Mouse (Mus musculus): ENCODE measurements around the gene Stpg3. TPM values are rescaled to one million over a fixed set of nuclear protein-coding genes. Genes with fewer than 3 reads are reported as not detected.
A peak's percentile ranks its signal among the peaks of the same experiment; 100 is the strongest.
"Not testable (repeated sequence)": the region's sequence is repeated elsewhere in the genome, so short reads cannot be mapped to it uniquely, and the experiment has no call there.

Stpg3 gene
- 0.14 TPM in 1 of 2 replicates, not detected in the other for polyA plus RNA-seq (2015; fragmentation: Nextera tagmentation; extraction: Ambion mirVana)

DNA sequence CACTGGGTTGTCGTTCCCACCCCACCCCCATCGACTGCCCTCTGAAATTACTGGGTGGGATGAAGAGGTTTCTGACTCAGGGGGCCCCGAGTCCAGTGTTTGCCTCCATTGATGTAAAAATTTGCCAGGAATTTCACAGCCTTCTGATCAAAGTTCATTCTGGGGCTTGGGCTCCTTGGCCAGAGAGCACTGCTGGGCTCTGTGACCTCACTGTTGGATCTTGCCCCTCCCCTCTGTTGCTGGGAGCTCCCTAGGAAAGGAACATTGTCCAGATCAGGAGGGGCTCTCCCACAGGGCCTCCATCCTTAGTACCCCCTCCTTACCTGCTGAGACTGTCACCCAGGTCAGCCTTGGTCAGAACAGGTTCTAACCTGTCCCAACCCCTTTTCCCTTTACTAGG, at the start of gene Stpg3:
TSS of gene Stpg3 (minus strand) at position 194 of the 400 bp plus-strand sequence.
- no peak for DNase-seq (ENCODE audit: low spot score)

DNA sequence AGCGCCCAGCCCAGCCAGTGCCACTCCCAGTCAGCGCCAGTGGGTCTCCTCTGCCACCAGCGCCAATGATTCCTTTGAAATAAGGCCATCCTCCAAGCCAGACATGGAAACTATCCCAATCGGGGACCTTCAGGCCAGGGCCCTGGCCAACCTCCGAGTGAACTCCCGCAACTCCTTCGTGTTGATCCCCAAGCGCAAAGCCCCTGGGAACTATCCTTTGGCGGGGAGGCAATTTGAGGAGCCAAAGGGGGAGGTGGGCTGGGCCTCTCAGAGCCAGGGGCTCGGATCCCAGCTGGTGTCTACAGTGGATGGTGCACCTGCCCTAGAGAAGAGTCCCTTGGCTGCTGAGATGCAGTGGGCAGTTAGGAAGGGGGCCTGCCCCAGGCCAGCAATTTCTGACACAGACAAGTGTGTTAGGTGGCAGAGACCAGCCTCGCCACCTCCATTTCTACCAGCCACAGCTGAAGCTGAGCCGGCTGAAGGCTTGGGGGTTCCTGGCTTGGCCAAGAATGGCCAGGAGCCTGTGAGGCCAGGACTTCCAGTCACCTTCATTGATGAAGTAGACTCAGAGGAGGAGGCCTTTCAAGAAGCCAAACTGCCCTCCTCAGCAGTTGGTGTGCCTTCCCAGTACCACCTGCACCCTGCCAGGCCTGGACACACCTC, 49.3 kb upstream of the Stpg3 start:
- DNase-seq (ENCODE audit: low spot score), result no peak

DNA sequence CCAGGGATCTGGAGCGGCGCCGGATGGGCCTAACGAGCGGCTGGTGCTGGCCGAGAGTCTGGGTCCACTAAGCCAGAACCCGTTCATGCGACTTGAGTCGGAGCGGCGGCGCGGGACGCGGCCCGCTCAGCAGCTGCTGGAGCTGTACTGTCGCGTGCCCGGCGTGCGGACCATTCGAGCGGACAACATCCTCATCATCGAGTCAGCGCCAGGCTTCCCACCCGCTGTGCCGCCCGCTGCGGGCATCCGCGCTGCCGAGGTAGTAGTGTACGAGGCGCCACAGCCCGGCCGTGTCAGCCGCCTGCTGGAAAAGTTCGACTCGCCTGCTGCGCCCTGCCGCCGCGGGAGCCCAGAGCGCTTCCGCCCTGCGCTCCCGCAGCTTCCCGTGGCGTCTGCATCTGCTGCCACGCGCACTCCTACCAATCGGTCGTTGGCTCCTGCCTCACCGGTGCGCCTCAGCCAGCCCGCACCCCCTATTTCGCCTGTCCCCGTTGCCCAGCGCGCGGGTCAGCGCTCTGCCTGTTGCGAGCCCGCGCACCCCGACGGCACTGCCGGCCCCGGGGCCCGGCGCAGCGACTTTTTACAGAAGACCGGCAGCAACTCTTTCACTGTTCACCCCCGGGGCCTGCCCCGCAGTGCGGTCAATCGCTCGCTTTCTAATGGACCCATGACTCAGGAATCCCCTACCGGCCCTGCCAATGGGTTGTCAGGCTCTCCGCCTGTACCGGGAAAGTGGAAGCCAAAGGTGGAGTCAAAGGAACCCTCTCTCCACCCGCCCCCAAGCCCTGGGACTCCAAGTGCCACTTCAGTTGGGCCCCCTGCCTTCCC, 48.6 kb upstream of the Stpg3 start:
- DNase-seq (ENCODE audit: low spot score), result peak; percentile 73

DNA sequence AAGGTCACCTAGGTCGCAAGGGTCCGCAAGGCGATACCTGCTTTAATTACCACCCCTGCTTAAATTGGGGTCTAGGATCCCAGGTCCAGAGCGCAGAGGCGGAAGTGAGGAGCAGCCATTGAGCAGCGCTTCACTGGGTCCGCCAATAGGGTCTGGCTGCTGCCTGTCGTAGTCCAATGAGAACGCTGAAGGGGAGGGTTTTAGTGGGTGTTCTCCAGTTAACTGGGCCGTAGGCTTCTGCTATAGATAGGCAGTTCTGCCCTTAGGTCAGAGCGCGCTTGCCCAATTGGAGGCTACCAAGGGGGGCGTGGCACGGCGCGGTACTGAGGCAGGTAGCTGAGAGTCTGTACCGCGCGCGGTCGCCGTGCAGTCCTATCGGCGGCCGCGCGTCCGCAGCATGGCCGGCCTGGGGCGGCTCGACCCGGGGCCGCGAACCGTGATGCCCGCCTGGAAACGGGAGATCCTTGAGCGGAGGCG, 47.9 kb upstream of the Stpg3 start, which contains the start of gene Tprn:
TSS of gene Tprn (plus strand) at position 328 of the 477 bp plus-strand sequence.
- peak; percentile 95 for DNase-seq (ENCODE audit: low spot score)

DNA sequence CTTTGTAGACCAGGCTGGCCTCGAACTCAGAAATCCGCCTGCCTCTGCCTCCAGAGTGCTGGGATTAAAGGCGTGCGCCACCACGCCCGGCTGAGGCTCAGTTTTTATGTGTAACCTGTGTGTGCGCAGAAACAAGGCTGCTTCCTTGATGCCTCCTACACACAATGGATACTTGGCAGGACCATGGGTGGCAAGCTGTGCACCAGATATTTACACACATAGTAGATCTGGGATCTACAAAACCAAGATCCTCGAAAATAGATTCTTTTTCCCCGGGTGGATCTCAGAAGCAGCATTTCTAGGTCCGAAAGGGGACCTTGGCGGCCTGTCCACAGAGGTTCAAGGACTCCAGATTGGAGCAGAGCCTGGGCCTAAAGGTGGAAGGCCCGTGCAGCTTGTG, 47.4 kb upstream of the Stpg3 start:
- no peak for DNase-seq (ENCODE audit: low spot score)

DNA sequence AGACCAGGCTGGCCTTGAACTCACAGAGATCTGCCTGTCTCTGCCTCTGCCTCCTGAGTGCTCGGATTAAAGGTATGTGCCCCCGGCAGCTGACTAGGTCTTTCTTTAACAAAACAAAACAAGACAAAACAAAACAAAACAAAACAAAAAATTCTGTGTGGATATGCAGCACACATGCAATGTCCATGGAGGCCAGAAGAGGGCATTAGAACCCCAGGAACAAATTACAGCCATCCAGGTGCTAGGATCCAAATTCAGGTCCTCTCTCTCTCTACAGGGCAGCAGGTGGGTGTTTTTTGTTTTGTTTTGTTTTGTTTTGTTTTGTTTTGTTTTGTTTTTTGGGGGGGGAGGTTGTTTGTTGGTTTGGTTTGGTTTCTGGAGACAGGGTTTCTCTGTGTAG, 44.5 kb upstream of the Stpg3 start:
- DNase-seq (ENCODE audit: low spot score), result no peak

DNA sequence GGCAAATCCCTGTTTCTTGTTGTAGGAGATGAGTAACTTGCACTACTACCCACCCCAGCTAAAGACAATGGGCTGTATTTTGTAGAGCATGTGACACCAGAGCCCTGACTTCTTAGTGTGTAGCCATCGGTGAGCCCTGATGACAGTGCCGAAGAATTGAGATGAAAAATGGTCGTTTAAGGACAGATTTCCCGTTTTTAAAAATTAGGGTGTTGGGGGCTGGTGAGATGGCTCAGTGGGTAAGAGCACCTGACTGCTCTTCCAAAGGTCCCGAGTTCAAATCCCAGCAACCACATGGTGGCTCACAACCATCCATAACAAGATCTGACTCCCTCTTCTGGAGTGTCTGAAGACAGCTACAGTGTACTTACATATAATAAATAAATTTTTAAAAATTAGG, 42.8 kb upstream of the Stpg3 start:
- DNase-seq (ENCODE audit: low spot score), result not testable (repeated sequence)

DNA sequence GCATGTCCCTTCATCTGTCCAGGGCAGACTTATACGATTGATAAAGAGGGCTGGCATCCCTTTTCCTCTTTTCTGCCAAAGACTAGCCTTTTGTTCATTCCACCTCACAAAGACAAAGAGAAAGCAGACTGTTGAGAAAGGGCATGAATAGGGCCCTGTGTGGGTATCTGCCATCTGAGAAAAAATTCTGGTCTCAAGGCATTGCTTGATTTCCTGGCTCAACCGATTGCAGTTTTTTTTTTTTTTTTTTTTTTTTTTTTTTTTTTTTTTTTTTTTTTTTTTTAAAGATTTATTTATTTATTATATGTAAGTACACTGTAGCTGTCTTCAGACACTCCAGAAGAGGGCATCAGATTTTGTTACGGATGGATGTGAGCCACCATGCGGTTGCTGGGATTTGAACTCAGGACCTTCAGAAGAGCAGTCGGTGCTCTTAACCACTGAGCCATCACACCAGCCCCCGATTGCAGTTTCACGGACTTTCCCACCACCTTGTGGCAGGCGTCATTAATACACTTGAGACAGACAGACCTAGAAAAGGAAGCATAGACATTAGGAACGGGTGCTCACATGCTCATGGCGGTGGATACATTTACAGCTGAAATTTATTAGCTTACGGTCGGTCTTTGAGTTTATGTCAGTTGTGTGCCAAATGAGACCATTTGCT, 42.1 kb upstream of the Stpg3 start:
- DNase-seq (ENCODE audit: low spot score), result peak; percentile 71

DNA sequence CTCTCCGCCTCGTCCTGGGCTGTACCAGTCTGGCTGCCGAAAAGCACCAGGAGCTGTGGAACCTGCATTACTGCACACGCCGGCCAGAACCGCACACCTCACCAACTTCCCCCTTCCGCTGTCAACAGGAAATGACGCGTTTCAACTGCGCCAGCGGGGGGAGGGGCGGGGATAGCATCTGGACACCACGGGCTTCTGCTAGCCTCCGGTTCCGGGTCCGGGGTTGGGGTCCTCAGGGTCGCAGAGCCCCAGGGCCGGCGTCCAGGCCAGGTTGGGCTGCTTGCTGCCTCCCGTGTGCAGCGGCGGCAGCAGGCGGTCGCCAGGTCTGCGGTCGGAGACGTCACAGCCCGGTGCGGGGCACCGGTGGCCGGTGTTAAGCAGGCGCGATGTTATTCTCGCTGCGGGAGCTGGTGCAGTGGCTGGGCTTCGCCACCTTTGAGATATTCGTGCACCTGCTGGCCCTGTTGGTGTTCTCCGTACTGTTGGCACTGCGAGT, 40.9 kb upstream of the Stpg3 start, which contains the start of gene Tmem203:
TSS of gene Tmem203 (plus strand) at position 156 of the 496 bp plus-strand sequence.
- DNase-seq (ENCODE audit: low spot score), result peak; percentile 94

DNA sequence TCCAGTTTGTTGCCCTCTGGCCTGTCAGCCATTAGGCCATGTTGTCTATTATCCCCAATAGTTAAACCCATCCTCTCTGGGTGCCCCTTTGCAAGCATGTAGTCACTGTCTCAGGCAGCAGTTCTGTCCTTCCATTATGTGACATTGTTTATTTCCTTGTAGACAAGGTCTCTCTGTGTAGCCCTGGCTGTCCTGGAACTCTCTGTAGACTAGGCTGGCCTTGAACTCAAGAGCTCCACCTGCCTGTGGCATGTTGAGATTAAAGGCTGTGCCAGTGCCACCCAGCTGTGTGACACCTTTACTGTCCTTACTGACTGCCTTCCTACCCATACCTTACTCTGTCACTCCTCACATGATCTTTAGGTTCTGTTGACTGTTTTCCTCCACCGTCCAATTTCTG, 37.9 kb upstream of the Stpg3 start:
- peak; percentile 50 for DNase-seq (ENCODE audit: low spot score)

DNA sequence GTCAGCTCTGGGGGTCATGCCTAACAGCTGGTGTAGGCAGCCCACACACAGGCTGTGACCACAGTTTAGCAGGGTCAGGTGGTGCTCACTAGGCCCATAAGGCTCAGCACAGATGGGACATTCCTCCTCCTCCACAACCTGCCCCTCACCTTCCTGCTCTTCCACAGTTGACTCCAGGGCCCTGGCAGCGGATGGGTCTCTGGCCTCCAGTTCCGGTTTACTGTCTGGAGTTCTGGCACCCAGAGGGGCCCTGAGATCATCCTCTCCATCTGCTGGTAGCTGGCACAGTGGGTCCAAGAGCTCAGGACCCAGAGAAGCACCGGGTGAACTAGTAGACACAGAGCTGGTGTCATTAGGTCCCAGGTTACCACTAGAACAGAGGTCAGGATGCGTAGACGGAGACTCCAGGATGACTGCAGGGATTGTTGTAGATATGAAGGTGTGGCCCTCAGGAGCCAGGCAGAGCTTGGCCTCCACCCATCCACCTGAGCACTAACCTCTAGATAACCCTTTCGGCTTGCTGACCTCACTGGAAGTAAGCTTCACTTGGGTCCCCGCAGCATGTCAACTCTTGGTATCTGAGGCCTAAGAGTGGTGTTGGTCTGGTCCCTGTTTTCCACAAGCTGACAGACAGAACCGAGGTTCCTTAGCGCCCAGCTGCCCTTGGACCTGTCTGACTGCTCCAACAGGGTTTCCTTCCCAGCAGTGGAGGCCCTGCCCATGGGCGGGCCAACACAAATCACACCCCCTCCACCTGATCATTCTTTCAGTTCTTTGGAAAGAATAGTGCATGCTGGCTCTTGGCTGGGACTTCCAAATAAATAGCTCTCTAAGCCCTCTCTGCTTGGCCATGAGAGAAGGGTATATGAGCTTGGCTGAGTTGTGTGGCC, 32.0 kb upstream of the Stpg3 start, which contains the start of gene AL732309.1:
TSS of gene AL732309.1 (minus strand) at position 681 of the 890 bp plus-strand sequence.
- no peak for DNase-seq (ENCODE audit: low spot score)

DNA sequence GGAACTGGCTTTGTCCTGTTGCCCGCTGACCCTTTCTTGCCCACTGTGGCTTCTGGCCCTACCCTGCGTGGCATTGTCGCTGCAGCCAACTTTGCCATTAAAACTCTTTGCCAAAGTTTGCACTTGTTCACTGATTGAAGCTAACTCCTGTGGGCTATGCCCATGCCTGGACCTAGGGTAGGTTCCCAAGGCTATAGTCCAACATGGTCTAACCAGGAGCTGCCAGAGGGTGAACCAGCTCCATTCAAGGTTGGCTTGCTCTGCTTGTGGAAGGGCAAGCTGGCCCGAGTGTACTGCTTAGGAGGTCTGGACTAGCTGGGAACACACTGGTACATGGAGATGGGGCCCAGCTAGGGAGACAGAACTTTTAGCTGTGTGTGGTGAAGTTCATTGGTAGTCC, 29.7 kb upstream of the Stpg3 start:
- DNase-seq (ENCODE audit: low spot score), result no peak

DNA sequence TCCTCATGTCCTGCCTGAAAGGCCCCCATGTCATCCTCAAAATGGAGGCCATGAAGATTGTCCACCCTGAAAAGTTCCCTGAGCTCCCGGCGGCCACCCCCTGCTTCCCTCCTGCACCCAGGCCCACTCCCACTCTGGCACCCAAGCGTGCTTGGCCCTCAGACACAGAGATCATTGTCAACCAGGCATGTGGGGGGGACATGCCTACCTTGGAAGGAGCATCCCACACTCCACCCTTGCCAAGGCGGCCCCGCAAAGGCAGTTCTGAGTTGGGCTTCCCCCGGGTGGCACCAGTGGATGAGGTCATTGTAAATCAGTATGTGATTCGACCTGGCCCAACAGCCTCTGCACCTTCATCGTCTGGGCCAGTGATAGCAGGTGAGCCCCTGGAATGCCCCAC, 28.9 kb upstream of the Stpg3 start:
- DNase-seq (ENCODE audit: low spot score), result no peak

DNA sequence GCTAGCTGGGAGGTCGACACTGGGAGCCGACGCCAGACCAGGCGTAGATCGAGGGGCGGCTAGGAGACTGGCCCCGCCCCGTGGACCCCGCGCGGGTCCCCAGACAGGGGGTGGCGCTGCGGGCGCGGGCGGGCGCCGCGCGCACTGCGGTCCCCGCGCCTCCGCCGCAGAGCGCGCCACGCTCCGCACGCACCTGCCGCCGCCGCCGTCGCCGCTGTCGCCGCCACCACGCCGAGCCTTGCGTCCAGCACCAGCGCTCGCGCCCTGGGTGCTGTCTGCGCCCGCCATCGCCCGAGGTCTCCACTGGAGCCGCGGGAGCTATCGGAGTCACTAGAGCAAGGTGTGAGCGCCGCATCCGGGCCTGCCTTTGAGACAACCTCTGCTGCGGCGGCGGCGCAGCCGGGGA, 27.7 kb upstream of the Stpg3 start, which contains the start of the genes Rnf208 and Cysrt1:
TSS of gene Rnf208 (plus strand) at position 155 of the 406 bp plus-strand sequence.
TSS of gene Cysrt1 (minus strand) at position 352 of the 406 bp plus-strand sequence.
- peak; percentile 31 for DNase-seq (ENCODE audit: low spot score)

DNA sequence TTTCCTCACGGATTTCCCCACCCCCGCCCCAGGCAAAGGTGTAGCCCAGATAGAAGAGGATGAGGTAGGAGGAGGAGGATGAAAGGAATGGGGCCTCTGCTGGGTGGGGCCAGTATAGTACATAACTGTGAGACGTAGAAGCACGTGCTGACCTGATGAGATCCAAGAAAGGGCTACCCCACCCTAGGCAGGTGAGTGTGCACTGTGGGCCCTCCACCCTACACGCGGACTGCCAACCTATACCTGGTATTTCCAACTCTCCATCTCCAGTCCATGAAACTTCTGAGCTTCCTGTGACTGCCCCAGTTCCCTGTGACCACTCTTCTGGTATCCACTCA, 27.0 kb upstream of the Stpg3 start:
- no peak for DNase-seq (ENCODE audit: low spot score)

DNA sequence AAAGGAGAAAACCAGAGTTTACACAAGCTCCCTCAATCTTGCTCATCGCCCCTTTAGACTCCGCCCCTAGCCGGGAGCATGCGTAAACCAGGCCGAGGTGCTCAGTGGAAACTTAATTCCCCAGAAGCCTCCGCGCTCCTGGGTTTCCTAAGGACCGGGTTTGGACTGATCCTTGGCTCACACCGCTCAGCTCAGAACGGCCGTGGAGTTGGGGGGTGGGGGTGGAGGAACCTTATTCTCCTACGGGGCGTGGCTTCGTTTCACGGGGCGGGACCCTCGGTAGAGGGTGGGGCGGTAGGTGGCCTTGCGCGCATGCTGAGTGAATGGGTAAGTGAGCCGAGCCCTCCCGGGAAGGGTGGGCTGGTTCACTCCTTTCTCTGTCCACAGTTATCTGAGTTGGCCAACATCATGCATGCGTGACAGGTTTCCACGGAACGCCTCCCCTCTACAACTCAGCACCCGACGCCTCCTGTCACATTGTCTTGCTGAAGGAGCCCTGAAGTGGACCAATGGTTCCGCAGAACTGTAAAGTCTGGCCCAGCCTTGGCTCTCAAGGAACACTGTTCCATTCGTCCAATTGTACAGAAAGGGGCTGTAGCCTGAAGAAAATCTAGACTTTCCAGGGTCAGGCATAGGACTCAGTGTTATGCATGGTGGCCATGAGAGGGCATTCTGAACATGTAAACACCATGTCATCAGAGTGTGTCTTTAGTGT, 26.4 kb upstream of the Stpg3 start:
- DNase-seq (ENCODE audit: low spot score), result peak; percentile 53

DNA sequence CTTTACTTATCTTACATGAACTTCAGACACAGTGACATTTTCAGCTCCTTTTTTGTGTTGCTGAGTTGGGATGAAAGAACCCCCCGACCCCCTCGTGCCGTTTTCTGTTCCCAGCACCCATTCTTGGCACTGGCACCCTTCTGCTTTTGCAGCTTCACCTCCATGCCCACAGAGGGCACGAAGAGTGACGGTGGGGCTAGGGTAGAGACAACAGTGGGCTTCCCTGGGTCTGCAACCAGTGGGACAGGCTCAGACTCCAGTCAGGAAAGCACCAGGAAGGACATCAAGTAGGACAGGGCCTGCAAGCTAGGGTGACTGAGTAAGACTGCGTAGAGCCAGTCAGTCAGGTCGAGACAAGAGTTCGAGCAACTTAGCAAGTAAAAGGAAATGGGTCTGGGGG, 25.9 kb upstream of the Stpg3 start:
- DNase-seq (ENCODE audit: low spot score), result no peak

DNA sequence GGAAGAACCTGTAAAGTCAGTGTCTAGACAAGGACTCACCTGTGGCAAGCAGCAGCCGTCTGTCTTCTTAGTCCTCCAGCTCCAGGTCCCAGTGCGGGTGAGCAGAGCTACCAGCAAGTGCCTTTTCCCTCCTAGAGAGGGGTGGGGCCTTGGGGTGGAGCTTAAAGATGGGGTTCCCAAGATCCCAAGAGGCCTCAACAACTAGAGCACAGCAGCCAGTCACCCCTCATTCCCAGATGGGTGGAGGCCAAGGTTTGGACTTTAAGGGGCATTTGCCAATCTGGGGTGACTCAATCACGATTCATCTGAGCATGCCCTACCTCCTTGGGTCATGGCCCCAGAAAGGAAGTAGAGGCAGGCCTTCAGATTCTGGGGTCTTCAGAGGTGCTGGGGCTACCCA, 25.3 kb upstream of the Stpg3 start:
- DNase-seq (ENCODE audit: low spot score), result no peak

DNA sequence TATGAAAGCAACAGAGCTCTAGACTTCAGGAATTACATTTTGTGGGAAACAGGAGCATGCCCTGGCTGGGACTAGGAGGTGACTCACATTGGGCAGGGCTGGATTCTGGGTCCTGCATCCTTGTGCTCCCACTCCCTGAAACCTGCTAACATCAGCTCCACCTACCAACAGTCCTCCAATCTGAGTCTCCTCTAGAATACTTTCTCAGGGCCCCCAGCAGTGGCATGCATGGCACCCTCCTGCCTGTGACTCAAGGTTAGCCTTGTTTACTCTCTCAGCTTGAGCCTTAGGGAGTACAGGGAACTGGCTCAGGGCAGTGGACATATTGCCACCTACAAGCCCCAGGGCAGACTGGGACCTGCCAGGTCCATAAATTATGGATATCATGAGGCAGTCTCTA, 23.7 kb upstream of the Stpg3 start:
- DNase-seq (ENCODE audit: low spot score), result no peak

DNA sequence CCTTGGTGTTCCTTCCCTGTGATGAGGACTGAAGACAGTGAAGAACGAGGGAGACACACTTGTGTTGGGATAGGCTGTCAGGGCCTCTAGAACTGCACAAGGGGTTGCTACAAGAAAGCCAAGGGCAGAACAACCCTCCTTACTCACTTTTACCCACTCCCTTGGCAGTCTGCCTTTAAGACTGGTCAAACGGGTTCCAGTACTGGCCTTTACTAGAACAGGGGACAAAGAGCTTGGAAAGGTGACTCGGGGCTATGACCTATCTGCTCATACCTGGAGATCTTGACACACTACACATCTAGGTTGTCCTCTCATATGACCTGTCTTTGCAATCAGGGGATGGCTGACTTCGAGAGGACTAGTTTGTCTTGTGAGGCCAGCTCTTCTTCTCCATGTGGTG, 23.1 kb upstream of the Stpg3 start:
- no peak for DNase-seq (ENCODE audit: low spot score)
